Mouse (Mus musculus) thymus, adult 2 months (tissue): Measurements from ENCODE around the gene Atad1.

ENCODE experiments used
- CTCF ChIP-seq: fragments of 200-500 bp; IDR thresholded peaks from 2 replicates; pipeline ENCODE4 v1.5.1; 2012; ENCODE audit warnings: mild to moderate bottlenecking, control low read depth, low read length, moderate library complexity, borderline replicate concordance; ENCODE audit not compliant: control insufficient read depth, poor library complexity, insufficient read depth; ENCODE audit errors: extremely low read depth
- POLR2A ChIP-seq: fragments of 200-500 bp; IDR thresholded peaks from 2 replicates; pipeline ENCODE4 v1.6.1; 2012; ENCODE audit warnings: mild to moderate bottlenecking, low read length, control low read depth, moderate library complexity; ENCODE audit not compliant: control insufficient read depth, poor library complexity, insufficient read depth; ENCODE audit errors: extremely low read depth

- TF ChIP-seq CTCF (no peak), POLR2A (no peak)
These were observed 104.7 kb downstream of the Atad1 start for GRCm38 (mm10) chr19:32634916-32635315.
